Mouse (Mus musculus): Measurements from ENCODE around the gene Zmym5. TPM values are rescaled to one million over a fixed set of nuclear protein-coding genes. Genes with fewer than 3 reads are reported as not detected.
"Not testable (repeated sequence)": the region's sequence is repeated elsewhere in the genome, so short reads cannot be mapped to it uniquely, and the experiment has no call there.

Zmym5 gene
- polyA plus RNA-seq, 1 experiment from 2014 or later = 29.8 TPM

GRCm38 (mm10) chr14:56775416-56775815, 36.1 kb downstream of the Zmym5 start:
- no peak for ATAC-seq (ENCODE audit: low FRiP score)
- H3K9ac ChIP-seq (replicated peaks) = no peak overlapping the region
- no peaks in the 10 kb centered on the region for H3K9me3 ChIP-seq (replicated peaks)
- peaks cover 7% of the 10 kb centered on the region; the same call in 1 of the 2 replicates for H3K36me3 ChIP-seq
- peak overlapping the region; percentile 26 for H3K4me3 ChIP-seq (replicated peaks)
- peaks cover 38% of the 10 kb centered on the region for H3K4me1 ChIP-seq
- H3K27ac ChIP-seq (replicated peaks) = no peak overlapping the region
- WGBS = 84% methylated on average over 4 of the region's 4 CpGs
- peak overlapping the region; percentile 73 for H3K4me2 ChIP-seq
- H3K27me3 ChIP-seq (replicated peaks) = no peaks in the 10 kb centered on the region

DNA sequence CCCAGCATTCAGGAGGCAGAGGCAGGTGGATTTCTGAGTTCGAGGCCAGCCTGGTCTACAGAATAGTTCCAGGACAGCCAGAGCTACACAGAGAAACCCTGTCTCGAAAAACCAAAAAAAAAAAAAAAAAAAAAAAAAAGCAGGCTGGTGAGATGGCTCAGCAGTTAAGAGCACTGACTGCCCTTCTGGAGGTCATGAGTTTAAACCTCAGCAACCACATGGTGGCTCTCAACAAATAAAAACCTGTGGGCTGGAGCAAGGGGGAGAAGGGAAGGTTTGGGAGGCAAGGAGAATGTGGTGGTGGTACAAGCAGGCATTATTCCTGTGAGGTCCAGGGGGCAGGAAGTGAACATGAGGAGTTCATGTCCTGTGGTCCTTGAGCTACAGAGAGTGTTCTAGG, 45.1 kb downstream of the Zmym5 start:
- H3K27me3 ChIP-seq (replicated peaks); H3K27ac ChIP-seq (replicated peaks); ATAC-seq (ENCODE audit: low FRiP score); H3K4me2 ChIP-seq; H3K9me3 ChIP-seq (replicated peaks); H3K4me3 ChIP-seq (replicated peaks); H3K9ac ChIP-seq (replicated peaks); H3K4me1 ChIP-seq: not testable (repeated sequence)
- 89% methylated on average over 2 of the region's 2 CpGs for WGBS
- H3K36me3 ChIP-seq = peaks cover 11% of the 10 kb centered on the region

GRCm38 (mm10) chr14:56765117-56765516, 46.4 kb downstream of the Zmym5 start:
- not testable (repeated sequence) for H3K27ac ChIP-seq (replicated peaks); H3K9me3 ChIP-seq (replicated peaks); H3K9ac ChIP-seq (replicated peaks); H3K4me2 ChIP-seq; H3K27me3 ChIP-seq (replicated peaks); H3K4me3 ChIP-seq (replicated peaks); H3K4me1 ChIP-seq; ATAC-seq (ENCODE audit: low FRiP score)
- peaks cover 21% of the 10 kb centered on the region for H3K36me3 ChIP-seq
- 100% methylated on average over 2 of the region's 3 CpGs for WGBS

- no peak for ATAC-seq (ENCODE audit: low FRiP score)
- 83% methylated on average over 4 of the region's 4 CpGs for WGBS
Measured at GRCm38 (mm10) chr14:56751282-56751681, 60.2 kb downstream of the Zmym5 start.

More at GRCm38 (mm10) chr14:56751282-56751681, 60.2 kb downstream of the Zmym5 start:
- no peaks in the 10 kb centered on the region for H3K4me1 ChIP-seq
- H3K36me3 ChIP-seq = peaks cover 35% of the 10 kb centered on the region
- H3K9me3 ChIP-seq (replicated peaks) = no peaks in the 10 kb centered on the region
- no peak overlapping the region for H3K9ac ChIP-seq (replicated peaks)
- no peak overlapping the region for H3K4me3 ChIP-seq (replicated peaks)
- no peak overlapping the region for H3K27ac ChIP-seq (replicated peaks)
- H3K27me3 ChIP-seq (replicated peaks) = no peaks in the 10 kb centered on the region
- no peak overlapping the region for H3K4me2 ChIP-seq

Other genes starting within 250 kb of the Zmym5 start
- 3.9 and 5.6 TPM in 2 replicates for gene Cenpj, start 236.3 kb downstream of the Zmym5 start, polyA plus RNA-seq (2015; fragmentation: Nextera tagmentation; extraction: Ambion mirVana)
- gene Parp4, start 236.1 kb downstream of the Zmym5 start, polyA plus RNA-seq (2015; fragmentation: Nextera tagmentation; extraction: Ambion mirVana) = 0.95 and 2.5 TPM in 2 replicates
- 37.1 and 44.3 TPM in 2 replicates for gene Mphosph8, start 143.5 kb downstream of the Zmym5 start, polyA plus RNA-seq (2015; fragmentation: Nextera tagmentation; extraction: Ambion mirVana)
- 34.1 and 39.8 TPM in 2 replicates for gene Pspc1, start 33.4 kb downstream of the Zmym5 start, polyA plus RNA-seq (2015; fragmentation: Nextera tagmentation; extraction: Ambion mirVana)
- gene Zmym2, start 74.9 kb upstream of the Zmym5 start, polyA plus RNA-seq (2015; fragmentation: Nextera tagmentation; extraction: Ambion mirVana) = 47.3 and 47.8 TPM in 2 replicates
- 1.3 and 2.2 TPM in 2 replicates for gene Gja3, start 246.4 kb upstream of the Zmym5 start, polyA plus RNA-seq (2015; fragmentation: Nextera tagmentation; extraction: Ambion mirVana)

Data from neural tube, embryonic 15.5 days (tissue).